Mouse (Mus musculus) neutrophil, adult 83 days (primary cell): ENCODE data around the gene Hsd3b1. TPM values are rescaled to one million over a fixed set of nuclear protein-coding genes. Genes with fewer than 3 reads are reported as not detected.

Experiments used
- total RNA-seq, 2 experiments: library from RNA; stranded (reverse); gene quantifications; one replicate each; pipeline ENCODE4 v1.2.4; 2023

Gene Hsd3b1
- total RNA-seq: not detected

DNA sequence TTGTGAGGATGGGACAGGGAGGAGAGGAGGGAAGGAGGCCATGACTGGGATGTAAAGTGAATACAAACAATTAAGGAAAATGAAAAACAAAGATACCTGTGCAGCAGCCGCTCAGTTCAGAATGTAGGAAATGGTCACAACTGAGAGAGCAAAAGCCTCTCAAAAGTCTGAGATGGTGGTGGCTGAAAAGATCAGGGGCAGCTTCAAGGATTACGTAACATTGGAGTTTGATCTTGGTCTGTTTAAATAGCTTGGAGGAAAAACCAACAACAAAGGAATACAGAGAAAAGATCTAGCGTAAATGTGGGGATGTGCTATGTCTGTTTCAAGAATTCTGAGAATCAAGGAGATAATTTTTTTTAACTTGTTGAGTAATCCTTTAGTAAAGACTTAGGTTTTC is at the start of gene Hsd3b1:
Gene Hsd3b1, minus strand, starts transcription at position 219 of the 400 bp plus-strand sequence.

GRCm38 (mm10) chr3:98893057-98893772 is 33.6 kb upstream of the Hsd3b1 start, which contains the start of gene Hao2:
Gene Hao2 (minus strand): TSS chr3:98893239.

DNA sequence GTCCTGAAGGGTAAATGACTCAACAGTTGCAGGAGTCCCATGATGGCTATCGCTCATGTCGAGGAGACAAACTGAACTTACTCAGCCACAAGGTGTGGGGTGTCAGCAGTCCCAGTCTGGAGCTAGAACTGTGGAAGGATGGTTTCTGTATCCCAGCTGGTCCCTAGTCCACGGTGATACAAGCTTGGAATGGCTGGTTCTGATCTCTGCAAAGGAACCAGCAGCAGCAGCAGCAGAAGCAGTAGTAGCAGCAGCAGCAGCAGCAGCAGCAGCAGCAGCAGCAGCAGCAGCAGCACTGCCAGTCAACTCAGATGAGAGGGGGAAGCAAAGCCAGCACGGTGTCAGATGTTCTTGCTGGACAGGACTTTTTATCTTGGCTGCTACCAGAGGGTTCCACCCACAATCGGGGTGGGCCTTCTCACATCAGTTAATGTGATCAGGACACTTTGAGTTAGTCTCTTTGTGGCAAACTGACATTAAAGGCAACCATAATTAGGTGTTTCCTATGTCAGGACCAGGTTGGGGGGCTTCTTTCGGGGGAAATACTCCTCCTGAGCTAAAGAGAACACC is 45.4 kb downstream of the Hsd3b1 start, which contains the start of gene Hsd3b6:
Gene Hsd3b6, minus strand, starts transcription at position 343 of the 570 bp plus-strand sequence.

Other genes with a start within 250 kb of the Hsd3b1 start
- gene Hsd3b5, start 229.5 kb downstream of the Hsd3b1 start, total RNA-seq: not detected
- under 1 TPM in 1 of 2 experiments, not detected in 1; 0.11 TPM for gene Hsd3b2, start 135.3 kb downstream of the Hsd3b1 start, total RNA-seq
- gene Hsd3b3, start 96.7 kb downstream of the Hsd3b1 start, total RNA-seq: not detected
- not detected for gene Hsd3b6, start 45.4 kb downstream of the Hsd3b1 start, total RNA-seq
- gene Hao2, start 33.4 kb upstream of the Hsd3b1 start, total RNA-seq: not detected